Mouse (Mus musculus) gastrocnemius, postnatal 25 days (tissue): Measurements from ENCODE around the gene Bphl. TPM values are rescaled to one million over a fixed set of nuclear protein-coding genes. Genes with fewer than 3 reads are reported as not detected.
"Not testable (repeated sequence)": the region's sequence is repeated elsewhere in the genome, so short reads cannot be mapped to it uniquely, and the experiment has no call there.

Source experiments
- DNase-seq: peaks from one replicate; pipeline ENCODE4 v3.0.0; 2022
- total RNA-seq, 2 experiments: library from RNA; stranded (reverse); gene quantifications; 1 replicate in 1 of 2; 2 replicates in 1 of 2; pipeline ENCODE4 v1.2.3; 2021

Bphl gene
- total RNA-seq, 2 experiments from 2014 or later = 23.7 TPM

DNA sequence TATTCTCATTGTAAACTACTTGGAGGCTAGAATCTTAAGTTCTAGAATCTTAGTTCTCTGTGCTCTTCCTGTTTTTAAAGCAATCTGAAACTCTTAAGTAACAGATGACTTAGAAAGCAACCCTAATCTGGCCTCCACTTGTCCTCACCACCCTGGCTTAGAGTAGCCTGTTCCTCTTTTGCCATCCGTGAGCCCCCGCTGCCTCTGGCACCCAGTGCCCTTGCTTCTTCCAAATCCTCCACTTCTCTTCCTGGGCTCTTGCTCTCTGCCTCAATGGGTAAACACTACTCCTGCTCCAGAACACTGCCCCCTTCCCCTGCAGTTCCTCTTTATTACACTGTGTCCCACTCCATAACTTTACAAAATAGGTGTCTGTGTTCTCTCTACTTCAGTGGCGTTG lies 14.3 kb downstream of the Bphl start:
- DNase-seq = no peak

DNA sequence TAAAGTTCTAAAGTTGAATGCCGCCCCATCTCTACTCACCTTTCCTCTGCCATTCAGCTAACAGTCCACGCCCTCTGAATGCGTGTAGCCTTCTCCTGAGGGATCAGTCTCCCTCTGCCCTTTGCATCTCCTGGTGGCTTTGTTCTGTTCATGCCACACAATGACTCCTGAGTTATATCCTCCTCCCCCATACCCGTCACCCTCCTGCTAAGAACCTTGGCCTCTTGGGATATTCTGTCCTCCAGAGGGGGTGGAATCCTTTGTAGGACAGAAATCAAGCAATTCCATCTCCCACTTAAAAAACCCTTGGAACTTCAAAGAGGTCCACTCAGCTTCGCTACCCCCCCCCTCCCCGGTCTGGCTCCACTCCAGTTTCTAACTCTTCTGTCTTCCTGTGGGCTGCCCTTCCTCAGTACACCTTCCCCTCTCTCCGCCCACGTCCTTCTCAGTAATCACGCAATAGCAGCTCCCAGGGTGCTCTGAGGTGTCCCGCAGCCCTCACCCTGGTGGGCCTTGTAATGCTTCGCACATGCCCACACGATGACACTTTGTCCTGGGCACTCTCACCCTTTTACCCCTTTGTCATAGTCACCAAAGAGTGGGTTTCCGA lies 16.4 kb downstream of the Bphl start:
- DNase-seq = no peak

DNA sequence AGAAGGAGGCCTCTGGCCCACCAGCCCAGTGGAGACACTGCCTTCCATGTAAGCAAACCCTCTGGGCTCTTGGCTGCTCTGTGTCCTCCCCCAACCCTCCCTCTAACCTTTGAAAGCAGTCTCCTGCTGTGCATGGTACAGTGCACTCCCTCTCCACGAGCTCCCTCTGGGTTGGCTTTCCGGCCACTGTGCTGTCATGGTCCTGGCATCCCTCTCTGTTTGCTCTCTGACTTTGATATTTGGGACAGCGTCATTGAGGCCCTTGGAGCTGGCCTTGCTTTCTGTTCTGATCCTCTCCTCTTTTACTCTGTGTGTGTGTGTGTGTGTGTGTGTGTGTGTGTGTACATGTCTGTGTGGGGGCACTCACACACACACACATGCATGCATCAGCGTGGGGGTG lies 17.0 kb downstream of the Bphl start:
- no peak for DNase-seq

DNA sequence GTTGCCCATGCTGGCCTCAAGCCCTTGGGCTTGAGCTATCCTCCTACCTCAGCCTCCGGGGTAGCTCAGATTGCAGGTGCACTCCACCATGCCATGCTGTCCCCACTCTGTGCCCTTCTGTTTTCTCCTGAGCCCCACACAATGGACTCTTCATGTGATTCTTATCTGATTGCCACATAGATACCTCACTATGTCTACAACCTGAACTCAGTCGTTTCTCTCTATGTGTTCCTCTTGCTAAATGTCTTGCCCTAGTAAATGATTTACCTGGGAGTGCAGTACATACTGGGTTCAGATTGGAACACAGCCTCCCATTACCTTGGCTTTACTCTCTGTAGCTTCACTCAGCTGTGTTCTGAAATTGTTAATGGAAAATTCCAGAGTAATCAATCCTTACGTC lies 17.6 kb downstream of the Bphl start:
- no peak for DNase-seq

DNA sequence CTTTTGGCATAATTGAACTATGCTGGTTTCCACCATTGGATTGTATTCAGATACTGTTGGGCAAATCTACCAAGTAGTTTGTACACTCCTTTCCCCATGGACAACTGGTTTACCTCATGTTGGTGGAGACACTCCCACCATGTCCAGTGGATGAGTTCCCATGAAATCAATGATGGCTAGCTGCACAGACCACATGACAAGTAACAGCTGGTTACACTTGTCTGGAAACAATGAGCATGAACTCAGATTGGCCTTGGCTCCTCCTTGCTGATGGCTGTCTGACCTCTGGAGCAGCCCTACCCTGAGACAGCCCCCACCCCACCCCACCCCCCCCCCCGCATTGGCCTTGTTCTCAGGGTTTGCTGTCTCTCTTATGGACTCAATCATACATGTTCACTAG lies 19.9 kb downstream of the Bphl start:
- DNase-seq = no peak

DNA sequence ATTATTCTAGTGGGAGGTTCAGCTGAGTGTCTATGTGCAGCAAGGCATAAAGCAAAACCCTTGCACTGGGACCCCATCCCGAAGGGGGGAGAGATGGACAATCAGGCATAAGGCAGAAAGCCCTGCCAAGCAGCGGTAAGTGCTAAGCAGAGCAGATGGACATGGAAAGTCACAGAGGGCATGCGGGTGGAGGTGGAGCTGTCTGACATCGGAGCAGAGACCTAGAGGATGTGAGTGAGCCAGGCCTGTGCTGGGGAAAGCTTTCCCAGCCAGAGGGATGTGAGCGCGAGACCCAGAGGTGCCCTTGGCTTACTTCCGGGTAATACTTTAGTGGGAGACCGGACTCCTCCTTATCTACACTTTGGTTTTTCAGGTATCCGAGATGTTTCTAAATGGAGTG lies 22.7 kb downstream of the Bphl start:
- no peak for DNase-seq

DNA sequence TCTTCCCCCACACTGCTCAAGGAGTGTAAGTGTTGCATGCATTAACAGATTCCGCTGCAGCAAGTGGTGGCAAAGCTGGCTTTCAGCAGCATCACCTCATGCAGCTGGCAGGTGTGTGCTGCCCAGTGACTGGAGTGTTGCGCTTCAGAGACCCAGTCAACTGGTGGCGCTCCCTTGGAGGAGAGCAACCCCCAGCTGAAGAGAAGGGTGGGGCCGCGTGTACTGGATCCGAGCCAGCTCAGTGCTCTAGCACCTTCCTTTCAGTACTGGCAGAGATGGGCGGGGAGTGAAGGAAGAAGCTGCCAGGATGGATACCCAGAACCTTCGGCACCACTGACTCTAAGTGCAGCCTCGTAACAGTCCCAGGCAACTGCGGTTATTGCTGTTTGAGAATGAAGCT lies 25.1 kb downstream of the Bphl start:
- no peak for DNase-seq

DNA sequence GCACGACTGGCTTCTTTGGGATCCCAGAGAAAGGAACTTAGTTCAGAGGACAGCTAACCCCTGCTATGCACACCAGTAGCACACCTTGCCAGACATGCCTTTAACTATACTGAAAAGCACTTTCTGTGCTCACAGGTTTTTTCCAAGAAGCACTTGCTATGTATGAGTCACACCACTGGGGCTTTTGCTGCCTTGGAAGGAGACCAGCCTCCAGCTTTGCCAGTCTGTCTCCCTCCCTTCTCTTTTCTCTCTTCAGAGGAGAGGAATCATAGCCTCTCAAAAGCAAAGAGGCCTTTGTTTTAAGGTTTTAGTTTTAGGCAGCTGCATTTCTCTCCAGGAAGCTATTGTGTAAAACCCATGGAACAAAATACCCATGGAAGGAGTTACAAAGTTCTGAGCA lies 29.0 kb downstream of the Bphl start:
- DNase-seq = peak; percentile 44

DNA sequence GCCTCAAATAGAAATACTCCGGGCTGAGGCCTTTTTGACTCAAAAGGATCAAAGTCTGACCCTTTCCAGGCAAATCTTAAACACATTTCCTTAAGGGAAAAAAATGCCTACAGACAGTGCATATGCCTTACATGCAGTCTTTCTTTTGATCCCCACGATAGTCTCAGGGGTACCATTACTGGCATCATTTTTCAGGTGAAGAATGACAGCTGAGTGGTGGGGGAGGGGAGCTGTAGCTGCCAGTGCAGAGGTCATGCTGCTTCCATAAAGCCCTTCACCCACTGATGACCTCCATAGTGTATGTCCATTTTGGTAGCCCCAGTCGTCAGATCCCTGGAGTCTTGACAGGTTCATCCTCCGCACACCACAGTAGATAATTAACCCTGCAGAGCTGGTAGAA lies 32.9 kb downstream of the Bphl start:
- DNase-seq = no peak

DNA sequence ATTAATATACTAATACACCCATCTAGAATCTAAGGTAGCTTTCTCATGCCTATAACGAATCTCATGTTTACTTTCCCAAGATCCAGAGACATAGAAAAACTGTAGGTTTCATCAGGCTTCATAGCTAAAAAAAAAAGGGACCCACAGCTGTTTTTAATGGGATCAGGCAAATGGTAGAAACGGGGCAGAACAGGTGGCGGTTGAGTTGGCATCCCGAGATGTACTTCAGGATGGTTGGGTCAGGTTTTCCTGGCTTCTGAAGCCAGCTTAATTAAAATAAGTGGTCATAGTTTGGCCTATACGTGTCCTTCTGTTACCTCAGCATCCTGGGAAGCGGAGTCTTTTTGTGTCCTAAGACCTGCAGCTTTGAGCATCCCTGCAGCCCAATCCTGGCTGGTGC lies 34.4 kb downstream of the Bphl start:
- DNase-seq = no peak

DNA sequence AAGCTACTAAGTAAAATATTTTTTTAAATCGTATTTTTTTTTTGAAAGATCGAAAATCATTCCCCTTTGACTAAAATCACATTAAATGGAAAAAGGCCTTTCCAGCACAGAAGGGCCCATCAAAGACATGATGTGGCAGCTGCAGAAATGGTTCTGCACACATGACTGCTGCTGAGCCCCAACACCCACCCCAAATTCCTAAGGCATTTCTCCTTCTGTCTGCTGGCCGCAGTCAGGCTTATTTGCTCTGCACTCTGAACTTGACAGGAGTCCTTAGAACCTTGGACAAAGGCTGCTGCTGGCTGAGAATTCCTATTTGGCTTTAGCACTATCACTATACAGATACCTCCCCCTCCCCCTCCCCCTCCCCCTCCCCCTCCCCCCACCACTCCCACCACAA lies 35.5 kb downstream of the Bphl start:
- DNase-seq = no peak

DNA sequence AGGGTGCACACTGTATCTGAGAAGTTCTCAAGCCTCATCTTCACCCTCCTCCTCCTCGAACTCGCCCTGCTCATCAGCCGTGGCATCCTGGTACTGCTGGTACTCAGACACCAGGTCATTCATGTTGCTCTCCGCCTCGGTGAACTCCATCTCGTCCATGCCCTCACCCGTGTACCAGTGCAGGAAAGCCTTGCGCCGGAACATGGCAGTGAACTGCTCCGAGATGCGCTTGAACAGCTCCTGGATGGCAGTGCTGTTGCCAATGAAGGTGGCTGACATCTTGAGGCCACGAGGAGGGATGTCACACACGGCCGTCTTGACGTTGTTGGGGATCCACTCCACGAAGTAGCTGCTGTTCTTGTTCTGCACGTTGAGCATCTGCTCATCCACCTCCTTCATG lies 37.0 kb downstream of the Bphl start:
- not testable (repeated sequence) for DNase-seq

DNA sequence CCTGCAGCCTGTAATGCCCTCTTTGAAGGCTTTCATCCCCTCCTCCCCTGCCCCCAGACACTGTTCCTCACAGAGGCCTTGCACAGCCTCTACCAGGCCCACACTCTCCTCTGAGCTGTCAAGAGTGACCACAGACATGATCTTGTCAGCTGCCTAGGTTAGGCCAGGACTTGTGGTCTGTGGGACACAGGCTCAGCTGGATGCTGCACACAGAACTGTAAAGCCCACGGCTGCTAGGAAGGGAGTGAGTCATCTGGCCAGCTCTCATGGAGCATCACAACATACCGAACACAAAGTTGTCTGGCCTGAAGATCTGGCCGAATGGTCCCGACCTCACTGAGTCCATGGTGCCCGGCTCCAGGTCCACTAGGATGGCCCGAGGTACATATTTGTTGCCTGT lies 38.5 kb downstream of the Bphl start:
- not testable (repeated sequence) for DNase-seq

DNA sequence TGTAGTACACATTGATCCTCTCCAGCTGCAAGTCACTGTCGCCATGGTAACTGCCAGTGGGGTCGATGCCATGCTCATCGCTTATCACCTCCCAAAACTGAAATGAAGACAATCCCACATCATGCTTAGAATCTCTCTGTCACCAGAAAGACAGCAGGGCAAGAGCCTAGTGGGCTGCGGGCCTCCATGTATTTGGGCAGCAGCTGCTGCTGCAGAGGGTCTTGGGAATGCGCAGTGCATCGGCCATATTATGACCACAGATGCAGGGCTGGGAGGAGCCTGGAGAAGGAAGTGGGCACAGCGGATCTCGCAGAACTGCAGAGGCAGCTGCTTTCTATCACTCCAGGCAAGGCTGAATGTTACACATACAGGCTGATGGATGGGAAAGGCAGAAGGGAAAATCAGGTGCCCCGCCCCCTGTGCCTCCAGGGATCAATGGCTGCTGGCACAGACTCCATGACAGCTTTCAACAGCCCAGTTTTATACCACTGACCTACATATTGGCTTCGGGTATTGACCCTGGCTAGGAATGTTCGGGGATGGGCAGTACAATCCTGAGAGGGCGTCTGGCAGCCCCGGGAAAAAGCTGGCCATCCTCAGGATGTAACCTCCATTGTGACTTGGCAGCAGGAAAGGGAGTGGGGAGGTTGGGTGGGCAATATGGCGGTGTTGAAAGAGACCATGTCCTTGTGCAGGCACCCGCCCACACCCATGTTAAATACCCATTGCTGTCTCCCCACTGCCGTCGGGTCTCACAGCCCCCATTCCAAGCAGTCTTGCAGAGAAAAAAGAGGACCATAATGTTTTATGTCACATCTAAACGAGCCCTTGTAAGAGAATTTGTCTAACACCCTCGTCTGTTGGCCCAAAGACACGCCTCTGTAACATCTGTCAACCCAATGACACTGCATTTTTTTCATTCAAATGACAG lies 39.4 kb downstream of the Bphl start:
- no peak for DNase-seq

DNA sequence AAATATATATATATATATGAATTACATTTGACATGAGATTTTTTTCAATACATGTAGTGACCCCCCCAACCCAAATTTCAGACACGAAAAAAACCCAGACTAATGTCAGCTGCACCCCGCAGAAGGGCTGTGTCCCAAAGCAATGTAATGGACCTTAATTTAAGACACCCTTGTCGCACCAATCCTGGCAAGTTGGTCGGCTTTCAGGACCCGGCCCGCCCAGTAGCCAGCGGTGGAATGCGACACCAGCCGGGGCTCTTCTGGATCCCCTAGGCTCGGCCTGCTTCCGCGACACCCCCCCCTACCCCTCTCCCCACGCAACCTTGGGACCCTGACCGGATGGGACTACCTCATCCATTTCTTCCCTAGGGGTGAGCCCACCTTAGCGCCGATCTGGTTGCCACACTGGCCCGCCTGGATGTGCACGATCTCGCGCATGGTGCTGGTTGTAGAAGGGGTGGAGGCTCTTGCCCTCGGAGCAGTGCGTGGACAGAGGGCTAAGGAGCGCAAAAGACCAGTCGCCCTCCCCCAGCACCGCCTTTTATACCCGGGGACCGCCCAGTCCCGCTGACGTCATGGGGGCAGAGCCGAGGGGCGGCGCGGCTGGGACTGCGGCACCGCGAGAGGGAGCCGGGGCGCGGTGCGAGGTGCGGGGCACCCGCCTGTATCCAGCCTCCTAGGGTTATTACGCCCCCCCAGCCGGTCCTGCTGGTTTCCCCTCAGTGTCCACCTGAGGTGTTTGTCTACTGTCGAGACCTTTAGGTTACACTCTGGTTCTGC lies 40.3 kb downstream of the Bphl start, which contains the start of gene Tubb2a:
Gene Tubb2a (minus strand): TSS at position 516 of the 780 bp plus-strand sequence.
- peak; percentile 92 for DNase-seq

DNA sequence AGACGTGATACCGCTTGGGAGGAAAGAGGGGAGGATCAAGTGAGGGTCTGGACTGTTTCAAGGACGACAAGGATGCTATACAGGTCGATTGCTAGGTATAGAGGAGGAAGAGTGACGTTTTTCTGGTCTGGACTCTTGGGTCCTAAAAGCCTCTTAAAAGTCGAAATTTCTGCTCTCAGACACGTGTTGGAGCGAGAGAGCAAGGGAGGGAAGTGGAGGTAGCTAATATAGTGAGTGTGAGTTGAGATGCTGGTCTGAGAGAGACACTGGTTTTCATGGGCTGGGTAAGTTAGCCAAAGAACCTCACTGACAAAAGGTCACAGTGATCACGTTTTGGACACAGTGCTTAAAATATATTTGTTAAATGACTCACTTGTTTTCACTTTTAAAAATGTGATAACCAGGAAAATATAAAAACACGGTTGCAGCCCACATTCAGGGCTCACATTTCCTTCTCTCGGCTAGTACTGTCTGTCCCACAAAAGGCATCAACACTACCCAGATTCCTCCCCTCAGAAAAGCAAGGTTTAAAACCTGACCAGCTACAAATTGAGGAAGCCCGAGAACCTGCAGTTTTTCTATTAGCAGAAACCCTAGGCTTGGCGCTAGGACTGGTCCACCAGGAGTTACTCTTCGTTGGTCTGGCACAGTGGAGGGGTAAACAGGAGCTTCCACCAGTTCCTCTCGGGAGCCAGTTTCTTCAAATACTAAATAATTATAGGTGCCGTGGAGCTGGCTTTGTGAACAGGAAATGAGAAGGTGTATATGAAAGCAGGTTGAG lies 41.3 kb downstream of the Bphl start:
- no peak for DNase-seq

DNA sequence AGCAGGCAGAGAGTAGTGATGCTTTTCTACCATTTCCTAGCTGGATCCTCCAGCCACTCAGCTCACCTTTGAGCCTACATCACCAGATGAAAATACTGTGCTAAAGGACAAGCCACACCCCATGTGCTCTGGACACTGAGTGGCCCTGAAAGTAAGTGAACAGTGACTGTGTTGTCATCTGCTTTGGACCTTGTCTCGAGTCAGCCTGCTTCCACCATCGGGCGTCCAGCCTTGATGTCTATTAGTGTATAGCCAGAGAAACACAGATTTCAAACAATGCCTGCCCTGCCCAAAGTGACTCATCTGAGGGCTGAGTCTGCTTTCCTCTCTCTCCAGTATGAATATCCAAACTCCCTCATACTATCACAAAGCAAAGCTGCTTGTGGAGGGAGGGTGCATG lies 42.4 kb downstream of the Bphl start:
- DNase-seq = no peak

DNA sequence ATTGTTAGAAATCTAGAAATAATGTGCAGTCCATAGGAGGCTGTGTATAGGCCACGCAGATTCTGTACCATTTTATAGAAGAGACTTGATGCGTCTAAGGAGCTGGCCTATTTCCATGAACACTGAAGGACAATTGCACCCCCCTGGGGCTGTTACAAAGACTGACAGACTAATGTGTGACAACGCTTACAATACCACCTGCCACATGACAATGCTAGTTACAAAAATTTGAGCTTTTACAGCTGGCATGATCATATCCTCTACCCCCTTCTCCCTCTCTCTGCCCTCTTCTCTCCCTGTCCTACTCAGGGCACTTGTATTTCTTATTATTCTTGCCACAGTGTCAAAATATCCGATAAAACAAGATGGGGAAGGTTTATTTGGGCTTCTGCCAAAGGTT lies 44.5 kb downstream of the Bphl start:
- no peak for DNase-seq

DNA sequence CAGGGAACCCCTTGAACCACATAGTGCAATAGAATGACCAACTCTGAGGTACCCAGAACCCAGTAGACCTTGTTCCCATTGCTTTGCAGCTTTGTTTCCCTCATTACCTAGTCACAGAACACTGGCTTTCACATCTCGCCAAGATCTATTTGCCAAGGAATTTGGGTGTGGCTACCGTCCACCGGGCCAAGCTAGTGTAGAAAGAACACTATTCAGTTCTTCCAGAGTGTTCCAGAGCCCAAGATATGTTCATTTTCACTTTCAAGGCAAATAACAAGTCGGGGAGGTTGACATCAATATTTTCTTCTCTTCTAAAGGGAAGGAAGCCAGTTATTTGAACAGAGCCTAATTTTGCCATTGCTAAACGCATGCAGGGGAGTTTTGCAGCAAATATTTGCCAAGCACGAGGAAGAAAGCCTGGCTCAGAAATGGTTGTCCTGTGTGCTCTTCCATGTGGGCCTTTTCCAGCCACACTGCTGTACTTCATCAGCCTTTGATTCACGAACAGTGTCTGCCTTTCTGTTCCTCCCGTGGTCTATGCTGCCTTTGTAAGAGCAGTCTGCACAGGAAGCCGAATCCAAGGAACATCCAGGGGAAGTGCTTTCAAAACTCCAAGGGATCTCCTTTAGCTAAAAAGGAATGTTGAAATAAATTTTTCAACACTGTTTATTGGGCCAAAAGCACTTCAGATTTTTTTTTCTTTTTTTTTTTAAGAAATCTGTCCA lies 46.8 kb downstream of the Bphl start:
- DNase-seq = peak; percentile 76

DNA sequence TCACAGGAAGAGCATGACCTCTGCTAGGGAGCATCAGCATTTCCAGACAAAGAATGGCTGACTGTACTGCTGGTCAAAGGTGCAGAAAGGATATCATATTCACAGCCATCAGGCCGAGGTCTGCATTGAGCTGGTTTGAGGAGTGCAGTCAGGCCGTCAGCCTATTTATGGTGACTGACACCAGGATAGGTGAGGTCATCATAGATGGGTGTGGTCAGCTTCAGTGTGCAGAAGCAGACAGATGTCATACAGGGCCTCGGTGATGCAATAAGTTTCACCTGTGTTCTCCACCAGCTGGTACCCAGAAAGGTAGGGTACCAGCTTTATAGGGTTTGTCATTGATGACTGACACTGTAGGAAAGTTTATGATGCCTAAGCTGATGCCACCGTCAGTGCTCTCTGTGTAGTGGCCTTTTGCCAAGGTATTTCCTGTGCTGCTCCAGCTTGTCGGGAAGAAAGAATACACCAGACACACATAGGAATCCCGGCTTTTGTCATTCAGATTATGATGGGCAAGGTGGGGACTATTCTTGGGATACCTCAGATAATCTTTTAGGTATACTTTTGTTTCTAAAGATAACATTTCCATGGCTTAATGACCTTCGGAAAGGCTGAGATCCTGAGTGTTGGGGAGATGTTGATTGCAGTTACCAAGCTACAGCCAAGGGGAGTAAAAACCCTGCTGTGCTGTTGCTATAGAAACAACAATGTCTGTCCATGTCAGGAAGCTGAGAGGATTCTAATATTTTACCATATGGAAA lies 49.8 kb downstream of the Bphl start:
- no peak for DNase-seq

DNA sequence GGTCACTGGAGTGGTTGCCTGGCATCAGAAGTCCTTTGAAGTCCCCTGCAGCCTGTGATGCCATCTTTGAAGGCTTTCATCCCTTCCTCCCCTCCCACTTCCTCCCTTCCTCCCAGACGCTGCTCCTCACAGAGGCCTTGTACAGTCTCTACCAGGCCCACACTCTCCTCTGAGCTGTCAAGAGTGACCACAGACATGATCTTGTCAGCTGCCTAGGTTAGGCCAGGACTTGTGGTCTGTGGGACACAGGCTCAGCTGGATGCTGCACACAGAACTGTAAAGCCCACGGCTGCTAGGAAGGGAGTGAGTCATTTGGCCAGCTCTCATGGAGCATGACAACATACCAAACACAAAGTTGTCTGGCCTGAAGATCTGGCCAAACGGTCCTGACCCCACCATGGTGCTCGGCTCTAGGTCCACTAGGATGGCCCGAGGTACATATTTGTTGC lies 50.8 kb downstream of the Bphl start:
- not testable (repeated sequence) for DNase-seq
